Comparison of ENCODE assay signal across 18 mouse cellular contexts in the genomic region with DNA sequence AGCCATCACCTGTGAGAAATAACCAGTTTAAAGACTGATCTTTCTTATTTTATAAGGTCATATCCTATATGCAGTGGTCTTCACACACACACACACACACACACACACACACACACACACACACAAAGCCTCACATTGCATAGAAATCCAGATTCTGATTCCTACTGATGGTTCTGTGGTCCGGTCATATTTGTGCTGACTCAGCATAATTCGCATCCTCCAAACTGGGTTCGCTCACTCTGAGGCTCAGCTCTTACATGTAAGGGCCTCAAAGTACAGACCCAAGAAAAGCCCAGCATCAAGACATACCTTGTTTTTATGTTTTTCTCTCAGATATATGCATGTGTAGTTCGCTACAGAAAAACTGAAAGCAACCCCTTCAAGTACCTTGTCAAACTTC. TPM values are rescaled to one million over a fixed set of nuclear protein-coding genes. Genes with fewer than 3 reads are reported as not detected.
"Had no signal": no experiment of that assay in that cellular context is flagged by ENCODE, and none has a peak within 500 bp of the region (broad histone marks: within the 10 kb centered on the region; RNA-seq: fewer than 3 reads in every experiment).

No protein-coding gene starts in this region.

- H3K27ac ChIP-seq: lung, embryonic 15.5 days; macrophage; midbrain, embryonic 13.5 days; midbrain, embryonic 15.5 days; neural tube, embryonic 12.5 days; stomach, embryonic 15.5 days; stomach, postnatal 0 days had no signal

- ATAC-seq: lung, postnatal 0 days; midbrain, embryonic 13.5 days; midbrain, embryonic 15.5 days had no signal

- H3K4me1 ChIP-seq: lung, embryonic 15.5 days; midbrain, embryonic 13.5 days; midbrain, embryonic 15.5 days; neural tube, embryonic 12.5 days; stomach, embryonic 15.5 days had no signal

- H3K27me3 ChIP-seq: lung, embryonic 15.5 days; midbrain, embryonic 15.5 days; neural tube, embryonic 12.5 days; stomach, embryonic 15.5 days had no signal

- H3K9ac ChIP-seq: lung, embryonic 15.5 days; midbrain, embryonic 13.5 days; midbrain, embryonic 15.5 days; neural tube, embryonic 12.5 days; stomach, embryonic 15.5 days had no signal

- DNase-seq: lung, adult 2 months; lung, postnatal 14 days; lung, postnatal 36 days; right cerebral cortex, postnatal 14 days; thymus, adult 2 months; thymus, postnatal 25 days; thymus, postnatal 4 days had no signal

- H3K9me3 ChIP-seq: lung, embryonic 15.5 days; midbrain, embryonic 13.5 days; midbrain, embryonic 15.5 days; neural tube, embryonic 12.5 days; stomach, embryonic 15.5 days had no signal

- H3K36me3 ChIP-seq: lung, embryonic 15.5 days; midbrain, embryonic 15.5 days; neural tube, embryonic 12.5 days; stomach, embryonic 15.5 days had no signal

- H3K4me2 ChIP-seq: lung, embryonic 15.5 days; midbrain, embryonic 11.5 days; midbrain, embryonic 13.5 days; midbrain, embryonic 15.5 days; neural tube, embryonic 12.5 days; stomach, embryonic 15.5 days had no signal

- H3K4me3 ChIP-seq: lung, embryonic 15.5 days; megakaryocyte, embryonic 14.5 days; midbrain, embryonic 13.5 days; midbrain, embryonic 15.5 days; neural tube, embryonic 12.5 days; stomach, embryonic 15.5 days had no signal

RNA-seq across cellular contexts. Expression of a gene that starts 39.1 kb away (rescaled TPM):
- total RNA-seq: monocyte, adult 5-6 weeks had no signal
- polyA plus RNA-seq: macrophage had no signal
